Mouse (Mus musculus) bone marrow macrophage, adult 2 months (primary cell): ENCODE measurements around the gene Srsf2.
"Not testable (repeated sequence)": the region's sequence is repeated elsewhere in the genome, so short reads cannot be mapped to it uniquely, and the experiment has no call there.

Experiments used
- CTCF ChIP-seq: IDR thresholded peaks from 2 replicates; pipeline ENCODE4 v1.5.1; 2012; ENCODE audit warnings: low read depth, mild to moderate bottlenecking, low read length, moderate library complexity
- POLR2A ChIP-seq: IDR thresholded peaks from 2 replicates; pipeline ENCODE4 v1.6.1; 2012; ENCODE audit warnings: mild to moderate bottlenecking, low read depth, low read length, borderline replicate concordance

DNA sequence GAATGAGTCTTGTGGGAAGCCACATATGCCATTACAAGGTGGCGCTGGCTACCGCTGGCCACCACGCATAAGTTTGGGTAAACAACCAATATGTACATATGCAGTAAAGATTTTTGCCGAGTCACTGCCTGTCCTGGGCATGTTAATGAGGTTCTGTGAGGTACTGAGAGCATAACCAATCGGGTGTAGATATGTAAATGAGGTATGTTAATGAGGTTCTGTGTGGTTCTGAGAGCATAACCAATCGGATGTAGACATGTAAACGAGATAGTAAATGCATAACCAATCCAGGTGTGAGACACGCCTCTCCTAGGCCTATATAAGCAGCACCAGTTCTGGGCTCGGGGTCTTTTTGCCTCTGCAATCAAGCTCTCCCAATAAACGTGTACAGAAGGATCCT lies 49.7 kb upstream of the Srsf2 start:
- TF ChIP-seq CTCF, POLR2A: not testable (repeated sequence)
